Mouse (Mus musculus) embryo, embryonic 11 days (tissue): ENCODE results near the gene Usp32.
"Not testable (repeated sequence)": the region's sequence is repeated elsewhere in the genome, so short reads cannot be mapped to it uniquely, and the experiment has no call there.

Experiments used
- DNase-seq: peaks from one replicate; pipeline ENCODE4 v3.0.0-alpha.2; 2015

Usp32 gene

DNA sequence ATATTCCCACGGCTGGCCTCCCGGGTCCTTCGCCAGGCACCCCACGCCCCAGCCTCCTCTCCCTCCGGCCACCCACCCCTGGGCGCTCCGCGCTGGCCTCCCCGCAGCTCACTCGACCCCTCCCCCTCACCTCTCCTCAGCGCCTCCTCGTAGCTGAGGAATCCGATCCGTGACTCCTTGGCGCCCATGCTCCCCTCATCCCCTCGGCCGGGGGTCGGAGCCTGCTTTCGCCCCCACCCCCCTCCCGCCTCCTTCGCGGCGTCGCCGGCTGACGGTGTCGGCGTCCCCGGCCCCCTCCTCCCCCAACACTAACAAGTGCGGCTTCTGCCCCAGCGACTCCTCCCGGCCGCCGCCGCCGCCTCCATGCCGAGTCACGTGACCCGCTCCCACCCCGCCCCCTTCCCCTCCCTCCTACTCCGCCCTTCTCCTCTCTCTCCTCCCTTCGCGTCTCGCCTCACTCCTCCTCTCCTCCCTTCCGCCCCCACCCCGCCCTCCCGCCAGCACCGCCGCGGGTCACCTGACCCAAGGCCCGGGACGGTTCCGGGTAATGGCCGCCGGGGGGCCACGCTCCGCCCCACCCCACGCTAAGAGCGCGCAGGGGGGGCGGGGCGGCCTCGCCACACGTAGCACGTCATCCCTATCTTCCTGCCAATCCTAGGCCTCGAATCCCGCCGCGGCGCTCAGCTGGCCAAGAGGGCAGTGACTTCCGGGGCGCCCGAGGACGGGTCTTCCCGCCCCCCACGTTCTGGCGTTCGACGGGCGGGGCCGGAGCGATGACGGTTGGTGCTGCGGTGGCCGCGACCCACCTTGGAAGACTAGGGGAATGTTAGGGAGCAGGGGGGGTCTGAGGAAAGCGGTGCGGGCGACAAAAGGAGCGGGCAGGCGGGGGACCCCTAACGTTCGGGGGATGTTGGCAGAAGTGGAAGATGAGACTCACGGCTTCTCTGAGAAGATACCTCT lies at the start of gene Usp32:
Gene Usp32, minus strand, starts transcription at position 581 of the 960 bp plus-strand sequence.
- peak; percentile 98 for DNase-seq

DNA sequence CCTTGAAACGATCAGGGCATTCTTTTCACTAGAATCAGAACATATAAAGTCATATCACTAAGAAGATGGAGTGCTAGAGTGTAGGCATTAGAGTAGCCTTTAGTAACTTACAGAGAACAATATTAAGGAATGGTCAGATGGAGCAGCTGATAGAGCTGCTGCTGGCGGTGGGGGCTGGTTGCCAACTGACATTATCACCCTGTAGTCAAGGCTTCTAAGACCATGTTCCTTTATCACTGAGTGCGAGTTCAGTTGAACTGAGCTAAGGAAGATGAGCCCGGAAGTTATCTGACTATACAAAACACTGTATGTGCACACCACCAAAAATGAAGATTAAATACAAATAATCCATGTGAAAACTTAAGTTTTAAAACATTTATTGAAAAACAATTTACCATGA lies 49.1 kb upstream of the Usp32 start:
- no peak for DNase-seq

DNA sequence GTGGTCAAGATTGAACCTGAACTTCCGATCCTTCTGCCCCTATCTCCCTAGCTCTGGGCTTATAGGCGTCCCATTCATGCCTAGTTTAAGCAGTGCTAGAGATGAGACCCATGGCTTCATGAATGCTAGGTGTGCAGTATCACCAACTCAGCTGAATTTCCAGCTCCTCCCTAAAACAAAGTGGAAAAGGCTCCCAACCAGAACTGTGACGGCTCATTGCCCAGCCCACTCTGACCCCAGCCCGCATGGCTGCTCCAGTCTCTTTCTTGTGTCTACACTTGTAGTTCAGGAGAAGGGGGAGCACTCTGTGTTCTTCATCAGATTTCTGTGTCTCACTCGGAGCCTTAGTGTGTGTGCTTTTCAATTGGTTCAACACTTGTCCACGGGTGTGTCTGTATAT lies 44.9 kb upstream of the Usp32 start:
- no peak for DNase-seq

DNA sequence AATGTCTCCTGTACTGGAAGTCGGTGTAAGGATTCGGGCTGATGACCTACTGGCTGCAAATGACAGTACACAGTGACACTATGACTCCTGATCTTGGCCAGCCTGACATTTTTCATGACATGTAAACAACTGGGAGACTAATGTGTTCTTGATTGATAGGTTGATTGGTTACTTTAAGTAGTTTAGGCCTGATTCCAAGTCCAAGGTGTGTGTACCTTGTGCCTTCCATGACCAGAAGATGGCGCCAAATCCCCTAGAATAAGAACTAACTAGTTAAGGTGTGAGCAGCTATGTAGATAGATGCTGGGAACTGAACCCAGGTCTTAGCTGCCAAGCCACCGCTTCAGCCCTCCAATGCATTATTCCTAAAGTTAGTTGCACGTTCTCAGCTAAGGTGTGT lies 44.1 kb upstream of the Usp32 start:
- peak; percentile 71 for DNase-seq

DNA sequence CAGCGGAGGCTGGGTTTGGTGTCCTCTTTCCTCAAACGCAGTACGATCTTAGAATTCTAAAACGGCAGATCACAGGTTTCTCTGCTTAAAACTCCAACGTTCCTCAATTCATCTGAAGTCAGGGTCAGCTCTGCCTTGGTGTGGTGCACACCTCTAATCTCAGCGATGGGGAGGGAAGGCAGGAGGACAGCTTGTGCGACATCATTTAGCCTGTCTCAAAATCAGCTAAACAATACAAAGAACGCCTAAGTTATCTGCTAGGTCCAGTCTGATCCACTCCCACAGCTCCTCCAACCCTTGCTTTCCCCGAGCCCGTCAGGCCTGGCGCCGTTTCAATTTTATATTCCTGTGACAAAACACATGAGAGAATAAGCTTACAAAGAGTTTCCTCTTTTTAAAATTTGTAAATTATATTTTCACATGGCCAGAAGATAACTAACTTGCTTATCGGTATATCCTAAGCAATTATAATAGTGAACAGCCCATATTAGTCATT lies 43.4 kb upstream of the Usp32 start:
- DNase-seq: no peak

DNA sequence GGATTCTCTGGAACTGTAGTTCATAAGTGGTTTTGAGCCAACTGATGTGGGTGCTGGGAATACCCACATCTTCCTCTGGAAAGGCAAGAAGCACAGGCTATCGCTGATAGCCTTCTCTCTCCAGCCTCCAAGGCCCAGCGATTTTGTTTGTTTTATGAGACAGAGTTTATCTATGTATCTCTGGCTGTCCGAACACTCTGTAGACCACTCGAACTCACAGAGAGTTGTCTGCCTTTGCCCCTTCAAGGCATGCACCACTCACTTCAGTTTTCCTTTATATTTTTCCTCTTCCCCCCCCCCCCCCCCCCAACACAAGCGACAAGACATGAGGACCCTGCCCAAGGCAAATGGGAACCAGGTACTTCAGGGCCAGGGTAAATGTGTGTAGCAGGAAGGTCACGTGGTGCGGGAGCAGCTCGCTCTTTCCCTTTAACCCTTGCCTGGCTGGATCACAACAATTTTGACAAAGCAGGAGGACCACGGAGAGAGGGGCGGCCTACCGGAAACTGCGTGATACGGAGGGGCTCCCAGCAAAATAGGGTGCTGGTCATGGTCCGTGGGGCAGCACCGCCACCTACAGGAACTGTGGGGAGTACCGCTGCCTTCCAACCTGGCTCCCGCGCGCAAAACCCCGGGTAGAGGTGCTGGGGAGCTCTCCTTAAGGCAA lies 42.8 kb upstream of the Usp32 start:
- peak; percentile 92 for DNase-seq

DNA sequence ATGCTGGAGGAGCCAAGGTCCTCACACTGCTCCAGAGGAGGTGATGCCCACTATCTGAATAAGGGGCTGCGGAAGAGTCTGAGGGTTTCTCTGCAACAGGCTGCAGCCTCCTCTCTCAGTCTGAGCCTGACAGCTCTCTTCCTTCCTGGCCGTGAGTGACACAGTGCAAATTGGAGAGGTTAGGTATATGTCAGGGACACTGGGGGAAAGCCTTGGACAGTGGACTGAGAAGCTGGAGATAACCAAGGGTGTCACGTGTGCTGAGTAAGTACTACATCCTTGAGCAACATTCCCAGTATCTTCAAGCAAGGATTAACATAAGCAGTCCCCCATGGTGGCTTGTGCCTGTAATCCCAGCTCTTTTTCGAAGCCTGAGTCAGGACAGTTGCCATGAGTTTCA lies 38.5 kb upstream of the Usp32 start:
- DNase-seq: no peak

DNA sequence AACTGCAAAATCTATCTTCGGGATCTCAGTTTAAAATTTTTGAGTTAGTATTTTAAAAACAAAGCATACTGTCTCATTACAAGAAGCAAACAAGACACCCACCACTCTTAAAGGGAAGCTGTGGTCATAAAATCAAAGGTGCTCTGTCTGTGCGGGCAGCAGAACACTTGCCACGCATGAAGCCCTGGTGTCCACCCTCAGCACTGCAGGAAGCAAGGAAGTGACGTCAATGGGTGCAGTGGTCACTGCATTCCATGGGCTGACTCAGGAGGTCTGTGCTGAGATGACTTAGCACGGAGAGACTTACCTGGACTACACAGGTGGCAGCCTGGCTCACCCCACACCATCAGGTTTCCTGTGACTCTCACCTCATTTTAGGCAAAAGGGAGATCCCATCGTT lies 37.8 kb upstream of the Usp32 start:
- no peak for DNase-seq

DNA sequence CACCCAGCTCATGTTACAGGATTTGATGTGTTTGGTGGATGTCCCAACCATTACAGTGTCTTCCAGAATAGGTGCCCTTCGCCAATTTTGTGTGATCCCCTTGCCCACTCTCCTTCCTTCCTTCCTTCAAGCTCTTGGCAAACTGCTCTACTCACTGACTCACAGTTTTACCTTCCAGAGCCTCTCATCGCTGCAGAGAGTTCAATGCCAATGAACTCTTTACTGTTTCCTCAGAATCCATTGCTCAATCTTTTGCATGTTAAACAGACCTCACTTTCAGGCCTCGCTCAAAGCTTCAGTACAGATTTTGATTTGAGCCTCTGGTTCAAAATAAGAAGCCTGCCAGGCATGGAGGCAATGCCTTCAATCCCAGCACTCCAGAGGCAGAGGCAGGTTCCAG lies 36.0 kb upstream of the Usp32 start:
- DNase-seq: no peak

DNA sequence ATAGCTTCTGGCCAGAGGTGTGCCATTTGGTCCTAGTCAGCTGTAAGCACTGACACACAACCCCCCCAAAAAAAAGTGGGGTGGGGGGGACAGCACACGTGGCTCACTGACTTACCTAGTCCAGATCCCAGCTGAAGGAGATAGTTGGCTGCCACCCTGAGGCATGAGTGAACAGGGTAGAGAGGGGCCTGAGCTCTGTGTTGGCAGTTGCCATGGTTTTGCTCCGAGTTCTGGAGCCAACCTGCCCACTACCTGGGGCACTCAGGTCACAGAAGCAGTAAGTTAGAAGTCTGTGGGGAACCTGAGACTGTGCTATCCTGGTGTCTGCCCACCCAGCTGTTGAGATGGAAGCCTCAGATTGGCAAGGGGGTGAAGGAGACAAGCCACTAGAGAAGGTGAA lies 30.9 kb upstream of the Usp32 start:
- no peak for DNase-seq

DNA sequence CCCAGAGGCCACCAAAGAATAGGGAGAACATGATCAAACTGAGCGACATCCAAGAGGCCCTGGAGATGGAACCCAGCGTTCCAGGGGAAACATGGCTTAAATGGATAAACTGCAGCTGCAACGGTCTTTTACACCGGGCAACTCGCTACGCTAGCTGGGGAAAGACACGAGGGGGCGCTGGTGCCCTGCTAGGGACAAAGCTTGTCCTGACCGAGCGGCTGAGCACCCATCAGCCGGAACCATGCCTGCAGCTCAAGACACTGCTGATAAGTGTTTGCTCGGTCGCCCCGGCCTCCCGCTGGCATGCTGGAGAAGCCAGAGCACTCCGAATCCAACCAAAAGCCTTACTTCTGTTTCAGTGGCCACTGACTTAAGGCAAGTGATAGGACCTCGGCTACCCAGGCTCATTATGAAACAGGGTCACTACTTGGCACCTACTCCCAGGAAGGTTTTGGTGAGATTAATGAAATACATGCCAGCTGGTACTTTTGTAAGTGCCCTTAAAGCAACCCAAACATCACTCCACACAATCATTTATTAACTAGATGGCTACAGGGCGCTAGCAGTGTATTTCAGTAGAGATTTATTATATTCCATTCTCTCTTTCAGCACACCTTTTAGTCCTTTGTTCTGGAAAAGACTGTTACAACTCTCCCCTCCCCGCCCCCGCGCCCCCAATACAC lies 30.2 kb upstream of the Usp32 start, which contains the start of gene 1700125H20Rik:
Gene 1700125H20Rik, plus strand, starts transcription at position 347 of the 683 bp plus-strand sequence.
- peak; percentile 95 for DNase-seq

DNA sequence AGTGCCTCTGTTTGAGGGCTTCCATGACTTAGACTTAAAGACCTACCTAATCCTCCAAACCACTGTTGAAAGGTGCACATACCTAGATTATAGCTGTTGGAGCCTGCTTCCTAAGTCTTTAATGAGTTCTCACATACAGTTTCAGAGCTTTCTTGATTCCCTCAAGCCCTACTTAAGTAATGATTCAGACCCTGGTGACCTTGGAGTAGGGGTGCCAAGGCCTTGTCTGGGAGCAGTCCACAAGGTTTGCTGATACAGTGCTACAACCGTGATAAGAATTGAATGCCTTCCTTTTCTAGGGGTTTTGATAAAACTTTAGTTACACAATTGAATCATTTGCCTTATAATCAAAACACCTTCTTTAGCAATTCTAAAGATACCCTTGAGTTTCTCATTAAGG lies 27.5 kb upstream of the Usp32 start:
- DNase-seq: no peak

DNA sequence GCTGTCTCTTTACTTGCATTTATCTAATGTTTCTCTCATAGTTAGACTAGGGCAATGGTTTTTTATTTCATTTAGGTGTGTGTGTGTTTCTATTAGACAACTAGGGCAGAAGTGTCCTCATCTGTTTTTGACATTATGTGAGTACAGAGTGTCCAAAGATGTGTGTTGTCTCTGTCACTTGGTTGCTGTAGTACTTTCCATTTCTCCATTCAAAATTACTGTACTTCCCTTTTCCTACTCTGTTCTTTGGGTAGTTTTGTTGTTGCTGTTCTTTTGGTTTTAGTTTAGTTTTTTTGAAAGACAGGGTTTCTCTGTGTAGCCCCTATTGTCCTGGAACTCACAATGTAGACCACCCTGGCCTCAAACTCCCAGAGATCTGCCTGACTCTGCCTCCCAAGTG lies 24.4 kb upstream of the Usp32 start:
- no peak for DNase-seq

DNA sequence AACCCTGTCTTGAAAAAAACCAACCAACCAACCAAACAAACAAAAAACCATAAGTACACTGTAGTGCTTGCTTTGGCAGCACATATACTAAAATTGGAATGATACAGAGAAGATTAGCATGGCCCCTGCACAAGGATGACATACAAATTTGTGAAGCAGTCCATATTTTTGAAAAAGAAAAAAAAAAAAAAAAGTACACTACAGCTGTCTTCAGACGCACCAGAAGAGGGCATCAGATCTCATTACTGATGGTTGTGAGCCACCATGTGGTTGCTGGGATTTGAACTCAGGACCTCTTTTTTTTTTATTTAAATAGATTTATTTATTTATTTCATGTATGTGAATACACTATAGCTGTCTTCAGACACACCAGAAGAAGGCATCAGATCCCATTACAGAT lies 23.1 kb upstream of the Usp32 start:
- DNase-seq: not testable (repeated sequence)

DNA sequence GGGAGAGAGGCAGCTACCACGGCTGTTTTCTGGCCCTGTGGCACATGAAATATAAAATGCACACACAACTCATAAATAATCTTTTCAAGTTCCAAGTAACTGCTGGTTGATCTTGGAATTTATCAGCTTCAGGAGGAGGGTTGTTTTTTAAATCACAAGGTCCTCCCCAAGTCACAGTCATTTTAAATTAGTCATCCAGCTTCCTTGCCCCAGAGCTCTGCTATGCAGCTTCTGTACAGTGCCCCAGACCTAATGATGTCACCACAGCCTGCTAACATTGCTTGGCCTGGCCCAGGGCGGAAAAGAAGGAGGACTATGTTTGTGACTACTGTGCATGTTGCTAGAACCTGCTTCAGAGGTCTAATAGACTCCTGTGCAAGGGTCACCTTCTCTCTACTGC lies 17.3 kb upstream of the Usp32 start:
- no peak for DNase-seq

DNA sequence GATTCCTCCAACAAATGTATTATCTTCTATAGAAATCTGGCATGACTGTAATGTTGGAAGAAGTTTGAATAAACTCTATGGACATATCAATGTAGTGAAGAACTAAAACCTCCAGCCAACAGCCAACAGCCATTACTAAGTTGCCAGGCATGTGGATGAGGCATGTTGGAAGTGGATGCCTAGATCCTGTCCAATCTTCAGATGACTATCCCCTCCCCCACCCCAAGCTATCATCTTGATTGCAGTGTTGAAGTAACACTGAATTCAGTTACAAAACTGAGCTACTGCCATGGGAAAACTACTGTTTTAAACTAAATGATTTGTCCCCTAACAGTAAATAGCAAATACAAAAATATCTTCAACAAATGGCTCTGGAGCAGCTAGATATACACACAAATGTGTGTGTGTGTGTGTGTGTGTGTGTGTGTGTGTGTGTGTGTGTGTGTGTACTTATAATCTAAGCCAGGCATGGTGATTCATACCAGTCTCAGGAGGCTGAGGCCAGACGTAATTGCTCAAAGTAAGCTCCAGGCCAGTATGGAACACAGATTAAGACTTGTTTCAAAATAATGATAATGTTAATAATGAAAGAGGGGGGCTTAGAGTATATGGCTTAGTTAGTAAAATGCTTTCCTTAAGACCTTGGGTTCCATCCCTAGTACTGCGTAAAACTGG lies 12.4 kb upstream of the Usp32 start:
- no peak for DNase-seq

DNA sequence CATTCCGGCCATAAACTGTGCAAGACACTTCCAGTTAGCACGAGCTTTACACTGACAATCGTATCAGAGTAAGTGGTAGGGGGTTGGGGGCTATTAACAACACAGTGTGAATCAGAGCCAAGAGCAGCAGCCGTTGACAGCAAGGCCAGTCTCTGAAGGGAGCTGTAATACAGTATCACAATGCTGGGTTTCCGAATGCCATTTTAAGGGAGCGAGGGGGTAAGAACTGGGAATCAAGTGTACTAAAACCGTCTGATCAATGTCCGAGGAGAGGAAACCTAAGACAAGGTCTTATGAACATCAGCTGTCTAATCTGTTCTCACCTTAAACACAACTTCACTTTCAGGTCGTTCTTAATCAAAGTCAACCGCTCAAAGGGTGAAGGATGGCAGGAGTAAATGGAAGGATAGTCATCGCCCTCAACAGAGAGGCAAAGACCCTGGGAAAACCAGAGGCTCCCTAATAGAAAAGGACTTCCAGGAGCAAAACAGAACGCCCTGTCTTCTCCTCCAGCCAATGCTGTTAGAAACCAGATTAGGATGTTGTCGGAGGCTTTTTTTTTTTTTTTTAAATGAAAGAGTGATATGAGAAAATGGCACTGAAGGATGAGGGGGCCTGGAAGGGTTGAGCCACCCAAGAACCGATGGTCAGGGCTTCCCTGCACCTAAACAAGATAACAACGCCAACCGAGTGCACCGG lies 1.0 kb downstream of the Usp32 start:
- peak; percentile 39 for DNase-seq

DNA sequence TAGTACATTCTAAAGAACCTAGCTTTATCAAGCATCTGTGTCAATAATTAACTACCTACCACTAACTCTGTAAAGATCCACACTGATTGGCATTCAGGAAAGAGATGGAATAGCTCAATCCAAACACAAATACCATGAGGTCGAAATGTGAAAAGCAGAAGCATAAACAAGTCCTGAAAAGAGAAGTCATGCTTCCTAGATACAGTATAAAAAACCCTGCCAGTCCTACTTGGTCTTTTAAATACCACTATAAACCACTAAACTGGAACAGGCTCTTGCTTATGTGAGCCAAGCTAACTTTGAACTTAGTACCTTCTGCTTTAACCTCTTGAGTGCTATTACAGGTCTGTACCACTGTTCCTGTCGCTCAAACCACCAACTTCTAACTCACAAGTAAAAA lies 8.4 kb downstream of the Usp32 start:
- no peak for DNase-seq

DNA sequence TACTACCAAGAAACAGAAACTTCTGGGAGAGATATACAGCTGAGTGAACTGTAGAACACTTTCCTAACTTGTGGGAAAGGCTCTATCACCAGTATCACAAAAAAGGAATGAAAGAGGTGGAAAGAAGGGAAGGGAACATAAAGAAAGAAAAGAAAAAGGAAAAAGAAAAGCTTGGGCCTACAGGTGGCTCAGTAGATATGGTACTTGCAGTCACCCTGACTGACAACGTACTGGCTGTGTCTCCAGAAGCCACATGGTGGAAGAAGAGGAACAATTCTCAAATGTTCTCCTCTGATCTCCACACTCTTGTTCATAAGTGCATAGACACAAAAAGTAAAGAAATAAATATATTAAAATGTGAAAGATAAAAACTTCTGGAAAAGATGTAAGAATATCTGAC lies 11.1 kb downstream of the Usp32 start:
- DNase-seq: no peak

DNA sequence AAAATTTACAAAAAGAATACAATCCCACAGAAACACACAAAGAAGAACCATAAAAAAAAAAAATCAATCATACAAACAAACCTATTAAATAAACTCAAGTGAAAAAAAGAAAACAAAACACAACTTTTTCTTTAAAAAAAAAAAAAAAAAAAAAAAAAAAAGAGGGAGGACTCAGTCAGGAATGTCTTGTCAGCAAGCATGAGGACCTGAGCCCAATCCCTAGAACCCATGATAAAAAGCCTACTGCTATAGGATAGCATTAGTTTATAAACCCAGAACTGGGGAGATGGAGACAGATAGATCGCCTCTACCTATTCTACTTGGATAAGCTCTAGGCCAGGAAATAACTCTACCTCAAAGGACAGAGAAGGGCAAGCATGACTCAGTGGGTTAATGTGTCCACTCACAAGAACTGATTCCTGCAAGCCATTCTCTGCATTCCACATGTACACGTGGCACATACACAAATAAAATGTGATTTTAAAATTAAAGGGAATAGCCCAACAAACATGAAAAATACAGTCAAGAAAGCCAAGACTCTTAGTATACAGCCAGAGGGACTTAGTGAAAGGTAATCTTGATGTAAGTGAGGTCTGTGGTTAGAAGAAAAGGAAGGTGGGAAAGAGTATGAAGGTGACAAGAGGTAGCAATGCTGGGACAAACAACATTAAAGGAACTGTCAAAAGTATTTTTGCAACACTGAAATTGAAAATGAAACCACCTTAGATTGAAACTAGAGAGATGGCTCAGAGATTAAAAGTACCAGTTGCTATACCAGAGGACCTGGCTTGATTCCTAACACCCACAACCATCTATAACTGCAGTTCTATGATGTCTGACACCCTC lies 13.5 kb downstream of the Usp32 start:
- DNase-seq: no peak
